ENCODE assay signal across 20 mouse cellular contexts in genomic region chr15:82232651-82233050, GRCm38 (mm10). TPM values are rescaled to one million over a fixed set of nuclear protein-coding genes. Genes with fewer than 3 reads are reported as not detected.
"Had no signal": no experiment of that assay in that cellular context is flagged by ENCODE, and none has a peak within 500 bp of the region (broad histone marks: within the 10 kb centered on the region; RNA-seq: fewer than 3 reads in every experiment).

No protein-coding gene starts in this region.

- H3K27ac ChIP-seq: intestine, embryonic 15.5 days; left cerebral cortex, adult 2 months; liver, embryonic 15.5 days; midbrain, embryonic 10.5 days; neural tube, embryonic 12.5 days had no signal

- ATAC-seq: intestine, embryonic 15.5 days had no signal

- DNase-seq: kidney, adult 18-20 months; kidney, postnatal 14 days; lung, embryonic 14.5 days; lung, postnatal 10 days; lung, postnatal 4 days; midbrain, embryonic 14.5 days; right cerebral cortex, adult 18-20 months; thymus, adult 18-20 months; thymus, postnatal 14 days had no signal

- H3K9ac ChIP-seq: intestine, embryonic 15.5 days; liver, embryonic 15.5 days; lung, embryonic 14.5 days had no signal

- H3K9me3 ChIP-seq: intestine, embryonic 15.5 days; liver, embryonic 15.5 days; midbrain, embryonic 10.5 days; neural tube, embryonic 12.5 days had no signal

- H3K36me3 ChIP-seq: intestine, embryonic 15.5 days; neural tube, embryonic 12.5 days had no signal

- H3K27me3 ChIP-seq: intestine, embryonic 15.5 days; liver, embryonic 15.5 days; neural tube, embryonic 12.5 days had no signal

- H3K4me3 ChIP-seq: intestine, embryonic 15.5 days; left cerebral cortex, adult 2 months; liver, embryonic 15.5 days; midbrain, embryonic 10.5 days; neural tube, embryonic 12.5 days had no signal

- H3K4me2 ChIP-seq: intestine, embryonic 15.5 days; liver, embryonic 15.5 days; lung, embryonic 14.5 days; neural tube, embryonic 12.5 days had no signal

RNA-seq across cellular contexts. Expression of gene Tnfrsf13c, which starts 8.5 kb away (rescaled TPM):
- polyA plus RNA-seq: intestine, embryonic 15.5 days; limb, embryonic 11.5 days; lung, embryonic 14.5 days; midbrain, embryonic 14.5 days; stomach, embryonic 14.5 days had no signal

RNA-seq across cellular contexts. Expression of gene Cenpm, which starts 11.9 kb away (rescaled TPM):
- total RNA-seq: monocyte, adult 5-6 weeks had no signal

RNA-seq across cellular contexts. Expression of gene 1500009C09Rik, which starts 19.5 kb away (rescaled TPM):
- total RNA-seq: megakaryocyte, adult 5-6 weeks; monocyte, adult 5-6 weeks had no signal
- polyA plus RNA-seq: kidney, embryonic 14.5 days; limb, embryonic 11.5 days; liver, adult 2 months; liver, embryonic 15.5 days; lung, embryonic 14.5 days; stomach, embryonic 14.5 days had no signal

RNA-seq across cellular contexts. Expression of gene Shisa8, which starts 20.0 kb away (rescaled TPM):
- total RNA-seq: megakaryocyte, adult 5-6 weeks; monocyte, adult 5-6 weeks had no signal

RNA-seq across cellular contexts. Expression of gene Sept3, which starts 42.0 kb away (rescaled TPM):
- total RNA-seq: megakaryocyte, adult 5-6 weeks had no signal
